Mouse (Mus musculus) lung, adult 2 months (tissue): ENCODE results near the gene Foxo1.

ENCODE experiments used
- CTCF ChIP-seq: fragments of 200-500 bp; IDR thresholded peaks from 2 replicates; pipeline ENCODE4 v1.5.1; 2011; ENCODE audit warnings: mild to moderate bottlenecking, low read length, control low read depth; ENCODE audit not compliant: insufficient read depth
- POLR2A ChIP-seq: fragments of 200-500 bp; IDR thresholded peaks from 2 replicates; pipeline ENCODE4 v1.6.1; 2011; ENCODE audit warnings: low read depth, mild to moderate bottlenecking, control low read depth, low read length, borderline replicate concordance; ENCODE audit errors: extremely low read depth

GRCm38 (mm10) chr3:52308586-52309321, 40.6 kb downstream of the Foxo1 start:
- TF ChIP-seq POLR2A = no peak
- no peak for TF ChIP-seq CTCF
